Mouse (Mus musculus) kidney, postnatal 14 days (tissue): ENCODE measurements around the gene Zbtb1.
A peak's percentile ranks its signal among the peaks of the same experiment; 100 is the strongest.

Experiments used
- DNase-seq: peaks from one replicate; pipeline ENCODE4 v3.0.0; 2022; ENCODE audit warnings: mixed read lengths

Zbtb1 gene

GRCm38 (mm10) chr12:76369206-76369977, 674 bp upstream of the Zbtb1 start, which contains the start of gene Zbtb25:
Gene Zbtb25 (minus strand): TSS chr12:76369602.
- DNase-seq: peak; percentile 90

- DNase-seq: peak; percentile 89
Observed at GRCm38 (mm10) chr12:76370831-76371571, 935 bp downstream of the Zbtb1 start.

GRCm38 (mm10) chr12:76372046-76372445, 2.0 kb downstream of the Zbtb1 start:
- no peak for DNase-seq

- no peak for DNase-seq
Observed at GRCm38 (mm10) chr12:76372881-76373818, 3.1 kb downstream of the Zbtb1 start.

- no peak for DNase-seq
Observed at GRCm38 (mm10) chr12:76373991-76374390, 3.9 kb downstream of the Zbtb1 start.

- DNase-seq: no peak
Observed at GRCm38 (mm10) chr12:76374911-76375310, 4.8 kb downstream of the Zbtb1 start.

GRCm38 (mm10) chr12:76375506-76375905, 5.4 kb downstream of the Zbtb1 start:
- no peak for DNase-seq

- peak; percentile 33 for DNase-seq
Observed at GRCm38 (mm10) chr12:76376649-76377048, 6.6 kb downstream of the Zbtb1 start.

- DNase-seq: no peak
Observed at GRCm38 (mm10) chr12:76377059-76377458, 7.0 kb downstream of the Zbtb1 start.

- DNase-seq: no peak
Observed at GRCm38 (mm10) chr12:76377726-76378125, 7.7 kb downstream of the Zbtb1 start.

GRCm38 (mm10) chr12:76378556-76378955, 8.5 kb downstream of the Zbtb1 start:
- no peak for DNase-seq

- DNase-seq: no peak
Observed at GRCm38 (mm10) chr12:76380151-76380550, 10.1 kb downstream of the Zbtb1 start.

GRCm38 (mm10) chr12:76385342-76385741, 15.3 kb downstream of the Zbtb1 start:
- DNase-seq: no peak

- DNase-seq: no peak
Observed at GRCm38 (mm10) chr12:76388794-76389193, 18.7 kb downstream of the Zbtb1 start.

- DNase-seq: no peak
Observed at GRCm38 (mm10) chr12:76391595-76392271, 21.7 kb downstream of the Zbtb1 start.

GRCm38 (mm10) chr12:76392979-76393378, 22.9 kb downstream of the Zbtb1 start:
- DNase-seq: no peak

GRCm38 (mm10) chr12:76397281-76397680, 27.2 kb downstream of the Zbtb1 start:
- no peak for DNase-seq

- no peak for DNase-seq
Observed at GRCm38 (mm10) chr12:76401674-76402073, 31.6 kb downstream of the Zbtb1 start.

- DNase-seq: no peak
Observed at GRCm38 (mm10) chr12:76402991-76403885, 33.2 kb downstream of the Zbtb1 start.

GRCm38 (mm10) chr12:76403886-76404537, 33.9 kb downstream of the Zbtb1 start, which contains the start of gene Hspa2:
Gene Hspa2 (plus strand): TSS chr12:76404176.
- peak; percentile 100 for DNase-seq

GRCm38 (mm10) chr12:76404836-76405182, 34.7 kb downstream of the Zbtb1 start:
- no peak for DNase-seq
